Mouse (Mus musculus): ENCODE results near the gene Tnfrsf11a. TPM values are rescaled to one million over a fixed set of nuclear protein-coding genes. Genes with fewer than 3 reads are reported as not detected.

Gene Tnfrsf11a
- polyA plus RNA-seq, 1 experiment from 2014 or later: 0.93 TPM

GRCm38 (mm10) chr1:105843386-105843785, 62.9 kb downstream of the Tnfrsf11a start:
- Histone ChIP-seq H3K4me2 (peak overlapping the region; percentile 64), H3K4me3 (peak overlapping the region; percentile 39), H3K9me3 (no peaks in the 10 kb centered on the region), H3K27me3 (no peaks in the 10 kb centered on the region), H3K27ac (replicated peaks) (0 out of 2 replicates have a peak overlapping the region, but pooled peaks have one; percentile 48), H3K36me3 (no peaks in the 10 kb centered on the region), H3K9ac (peak overlapping the region; percentile 13; the same call in 1 of the 2 replicates), H3K4me1 (replicated peaks) (peaks cover 17% of the 10 kb centered on the region)
- 2% methylated on average over 12 of the region's 12 CpGs for WGBS
- ATAC-seq (ENCODE audit: low FRiP score, low read depth): peak; percentile 40; the same call in 1 of the 2 replicates

GRCm38 (mm10) chr1:105843856-105844255, 63.3 kb downstream of the Tnfrsf11a start:
- H3K27ac ChIP-seq (replicated peaks): 0 out of 2 replicates have a peak overlapping the region, but pooled peaks have one; percentile 48
- WGBS: 0% methylated on average over 2 of the region's 2 CpGs
- peak overlapping the region; percentile 13; the same call in 1 of the 2 replicates for H3K9ac ChIP-seq

GRCm38 (mm10) chr1:105844341-105845006, 64.0 kb downstream of the Tnfrsf11a start:
- ATAC-seq (ENCODE audit: low FRiP score, low read depth): peak; percentile 83
- Histone ChIP-seq H3K9me3 (no peaks in the 10 kb centered on the region), H3K9ac (peak overlapping the region; percentile 42), H3K4me3 (peak overlapping the region; percentile 39), H3K36me3 (no peaks in the 10 kb centered on the region), H3K27ac (replicated peaks) (no peak overlapping the region), H3K4me1 (replicated peaks) (peaks cover 17% of the 10 kb centered on the region), H3K27me3 (no peaks in the 10 kb centered on the region), H3K4me2 (peak overlapping the region; percentile 64)
- 4% methylated on average over 28 of the region's 28 CpGs for WGBS

More at GRCm38 (mm10) chr1:105843856-105844255, 63.3 kb downstream of the Tnfrsf11a start:
- ATAC-seq (ENCODE audit: low FRiP score, low read depth): no peak; the same call in none of the 2 replicates
- H3K27me3 ChIP-seq: no peaks in the 10 kb centered on the region
- no peaks in the 10 kb centered on the region for H3K36me3 ChIP-seq
- no peaks in the 10 kb centered on the region for H3K9me3 ChIP-seq
- peaks cover 17% of the 10 kb centered on the region for H3K4me1 ChIP-seq (replicated peaks)
- H3K4me3 ChIP-seq: peak overlapping the region; percentile 39
- H3K4me2 ChIP-seq: peak overlapping the region; percentile 64

GRCm38 (mm10) chr1:105846431-105846830, 65.9 kb downstream of the Tnfrsf11a start:
- Histone ChIP-seq H3K27ac (replicated peaks) (no peak overlapping the region), H3K4me1 (replicated peaks) (peaks cover 17% of the 10 kb centered on the region), H3K9ac (no peak overlapping the region), H3K27me3 (no peaks in the 10 kb centered on the region), H3K4me3 (no peak overlapping the region), H3K4me2 (no peak overlapping the region), H3K9me3 (no peaks in the 10 kb centered on the region), H3K36me3 (no peaks in the 10 kb centered on the region)
- WGBS: 81% methylated on average over 2 of the region's 2 CpGs
- ATAC-seq (ENCODE audit: low FRiP score, low read depth): no peak

- Histone ChIP-seq H3K36me3 (no peaks in the 10 kb centered on the region), H3K9ac (no peak overlapping the region), H3K4me3 (no peak overlapping the region), H3K4me1 (replicated peaks) (peaks cover 10% of the 10 kb centered on the region), H3K27ac (replicated peaks) (no peak overlapping the region), H3K4me2 (no peak overlapping the region), H3K27me3 (no peaks in the 10 kb centered on the region), H3K9me3 (no peaks in the 10 kb centered on the region)
- 94% methylated on average over 8 of the region's 8 CpGs for WGBS
- ATAC-seq (ENCODE audit: low FRiP score, low read depth): no peak
Observed at GRCm38 (mm10) chr1:105848806-105849205, 68.3 kb downstream of the Tnfrsf11a start.

GRCm38 (mm10) chr1:105851341-105851740, 70.8 kb downstream of the Tnfrsf11a start:
- H3K4me3 ChIP-seq: no peak overlapping the region
- no peaks in the 10 kb centered on the region for H3K27me3 ChIP-seq
- no peaks in the 10 kb centered on the region for H3K9me3 ChIP-seq
- no peak for ATAC-seq (ENCODE audit: low FRiP score, low read depth)
- H3K36me3 ChIP-seq: no peaks in the 10 kb centered on the region
- H3K4me2 ChIP-seq: no peak overlapping the region
- H3K27ac ChIP-seq (replicated peaks): no peak overlapping the region
- no peak overlapping the region for H3K9ac ChIP-seq
- WGBS: 87% methylated on average over 2 of the region's 2 CpGs
- H3K4me1 ChIP-seq (replicated peaks): no peaks in the 10 kb centered on the region

GRCm38 (mm10) chr1:105859740-105860139, 79.2 kb downstream of the Tnfrsf11a start:
- no peak for ATAC-seq (ENCODE audit: low FRiP score, low read depth)
- no peaks in the 10 kb centered on the region for H3K27me3 ChIP-seq
- 93% methylated on average over 2 of the region's 2 CpGs for WGBS
- H3K4me3 ChIP-seq: no peak overlapping the region
- no peaks in the 10 kb centered on the region for H3K36me3 ChIP-seq
- H3K9ac ChIP-seq: no peak overlapping the region
- no peak overlapping the region for H3K4me2 ChIP-seq
- H3K27ac ChIP-seq (replicated peaks): no peak overlapping the region
- H3K9me3 ChIP-seq: no peaks in the 10 kb centered on the region
- no peaks in the 10 kb centered on the region for H3K4me1 ChIP-seq (replicated peaks)

GRCm38 (mm10) chr1:105876589-105876988, 96.1 kb downstream of the Tnfrsf11a start:
- no peaks in the 10 kb centered on the region for H3K36me3 ChIP-seq
- no peak overlapping the region for H3K4me2 ChIP-seq
- H3K4me1 ChIP-seq (replicated peaks): 0 out of 2 replicates have a peak, but pooled peaks cover 6% of the 10 kb centered on the region
- no peak for ATAC-seq (ENCODE audit: low FRiP score, low read depth)
- H3K9ac ChIP-seq: no peak overlapping the region
- WGBS: 76% methylated on average over 6 of the region's 6 CpGs
- H3K27ac ChIP-seq (replicated peaks): no peak overlapping the region
- H3K4me3 ChIP-seq: no peak overlapping the region
- no peaks in the 10 kb centered on the region for H3K27me3 ChIP-seq
- H3K9me3 ChIP-seq: no peaks in the 10 kb centered on the region

GRCm38 (mm10) chr1:105877808-105878207, 97.3 kb downstream of the Tnfrsf11a start:
- H3K36me3 ChIP-seq: no peaks in the 10 kb centered on the region
- 0 out of 2 replicates have a peak, but pooled peaks cover 6% of the 10 kb centered on the region for H3K4me1 ChIP-seq (replicated peaks)
- 85% methylated on average over 5 of the region's 5 CpGs for WGBS
- H3K9me3 ChIP-seq: no peaks in the 10 kb centered on the region
- no peak overlapping the region for H3K27ac ChIP-seq (replicated peaks)
- no peak overlapping the region for H3K4me3 ChIP-seq
- H3K9ac ChIP-seq: no peak overlapping the region
- H3K27me3 ChIP-seq: no peaks in the 10 kb centered on the region
- ATAC-seq (ENCODE audit: low FRiP score, low read depth): no peak
- no peak overlapping the region for H3K4me2 ChIP-seq

GRCm38 (mm10) chr1:105878416-105878815, 97.9 kb downstream of the Tnfrsf11a start:
- H3K4me1 ChIP-seq (replicated peaks): 0 out of 2 replicates have a peak, but pooled peaks cover 6% of the 10 kb centered on the region
- no peaks in the 10 kb centered on the region for H3K27me3 ChIP-seq
- 92% methylated on average over 11 of the region's 11 CpGs for WGBS
- no peak overlapping the region for H3K9ac ChIP-seq
- no peak overlapping the region for H3K4me3 ChIP-seq
- no peak for ATAC-seq (ENCODE audit: low FRiP score, low read depth)
- no peaks in the 10 kb centered on the region for H3K36me3 ChIP-seq
- H3K27ac ChIP-seq (replicated peaks): no peak overlapping the region
- no peak overlapping the region for H3K4me2 ChIP-seq
- no peaks in the 10 kb centered on the region for H3K9me3 ChIP-seq

- Histone ChIP-seq H3K4me3 (peak overlapping the region; percentile 19; the same call in 1 of the 2 replicates), H3K9me3 (no peaks in the 10 kb centered on the region), H3K4me2 (peak overlapping the region; percentile 48), H3K27me3 (no peaks in the 10 kb centered on the region), H3K4me1 (replicated peaks) (0 out of 2 replicates have a peak, but pooled peaks cover 6% of the 10 kb centered on the region), H3K9ac (no peak overlapping the region), H3K36me3 (no peaks in the 10 kb centered on the region), H3K27ac (replicated peaks) (no peak overlapping the region)
- 14% methylated on average over 25 of the region's 25 CpGs for WGBS
- ATAC-seq (ENCODE audit: low FRiP score, low read depth): peak; percentile 65
Observed at GRCm38 (mm10) chr1:105880555-105881304, 100.2 kb downstream of the Tnfrsf11a start.

- Histone ChIP-seq H3K4me2 (no peak overlapping the region), H3K4me3 (no peak overlapping the region), H3K36me3 (no peaks in the 10 kb centered on the region), H3K9ac (no peak overlapping the region), H3K4me1 (replicated peaks) (0 out of 2 replicates have a peak, but pooled peaks cover 6% of the 10 kb centered on the region), H3K27ac (replicated peaks) (no peak overlapping the region), H3K9me3 (no peaks in the 10 kb centered on the region), H3K27me3 (no peaks in the 10 kb centered on the region)
- 0 out of 2 replicates have a peak, but pooled peaks have one; percentile 23 for ATAC-seq (ENCODE audit: low FRiP score, low read depth)
- 80% methylated on average over 7 of the region's 7 CpGs for WGBS
Observed at GRCm38 (mm10) chr1:105881466-105881865, 100.9 kb downstream of the Tnfrsf11a start.
